Mouse (Mus musculus) kidney, adult 2 months (tissue): ENCODE measurements around the gene Tab1.

Source experiments
- CTCF ChIP-seq: fragments of 200-500 bp; conservative IDR thresholded peaks from 2 replicates; pipeline ENCODE4 v1.5.1; 2011; ENCODE audit warnings: low read depth, mild to moderate bottlenecking, control low read depth, low read length, moderate library complexity, mixed read lengths; ENCODE audit not compliant: insufficient read depth, insufficient read length
- POLR2A ChIP-seq: fragments of 200-500 bp; IDR thresholded peaks from one replicate; pipeline ENCODE4 v1.6.1; 2011; ENCODE audit warnings: low read depth, low read length, control low read depth

GRCm38 (mm10) chr15:80163274-80163673, 30.3 kb downstream of the Tab1 start:
- TF ChIP-seq POLR2A = no peak
- no peak for TF ChIP-seq CTCF
